13 mouse cellular contexts compared by ENCODE assay signal in the genomic region with DNA sequence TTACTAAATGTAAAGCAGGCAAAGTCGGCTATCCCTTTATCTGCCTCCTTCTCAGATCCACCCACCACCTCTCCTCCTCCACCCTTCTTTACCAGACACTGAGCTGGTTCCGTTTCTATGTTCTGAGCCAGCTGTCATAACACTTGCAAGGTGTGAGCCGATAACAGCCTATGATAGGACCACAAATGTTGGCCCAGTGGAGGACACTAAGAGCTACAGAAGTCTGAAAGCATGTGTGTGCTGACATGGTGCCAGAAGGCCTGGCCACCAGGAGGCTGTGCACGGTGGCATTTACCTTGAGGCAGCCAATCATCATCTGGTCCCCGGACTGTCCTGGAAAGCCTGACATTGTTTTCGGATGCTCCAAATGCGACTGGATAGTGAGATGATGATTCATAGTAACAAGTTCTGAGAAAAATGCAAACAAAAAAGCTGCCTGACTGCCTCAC.
DNase-seq lines count a peak whose midpoint lies in the region; ATAC-seq and TF ChIP-seq lines count a peak whose summit lies in the region.
"Had no signal": no experiment of that assay in that cellular context is flagged by ENCODE, and none has a peak within 500 bp of the region (broad histone marks: within the 10 kb centered on the region; RNA-seq: fewer than 3 reads in every experiment).

No protein-coding gene starts in this region.

- TF ChIP-seq CTCF in cerebellum, adult 2 months (IDR thresholded peaks at IDR 0.05; ENCODE audit: borderline replicate concordance, insufficient read depth, low read depth, low read length), result peak; percentile 33; the same call in 1 of the 2 replicates
- TF ChIP-seq CTCF in liver, postnatal 0 days (IDR thresholded peaks at IDR 0.05; ENCODE audit: low read depth), result no peak

- no peak overlapping the region for H3K9ac ChIP-seq in liver, embryonic 11.5 days (ENCODE audit: low read depth, low read length)
- no peak overlapping the region for H3K9ac ChIP-seq in liver, postnatal 0 days (replicated peaks)
- H3K9ac ChIP-seq: hindbrain, embryonic 15.5 days; midbrain, embryonic 12.5 days had no signal

- H3K9me3 ChIP-seq in liver, embryonic 11.5 days (ENCODE audit: control insufficient read depth, low read length), result no peaks in the 10 kb centered on the region
- H3K9me3 ChIP-seq in liver, postnatal 0 days (ENCODE audit: low read length), result no peaks in the 10 kb centered on the region
- H3K9me3 ChIP-seq: forebrain, embryonic 10.5 days; hindbrain, embryonic 15.5 days; midbrain, embryonic 12.5 days had no signal

- peaks cover 4% of the 10 kb centered on the region for H3K4me1 ChIP-seq in cerebellum, adult 2 months (ENCODE audit: control insufficient read depth, insufficient read depth, low read length)
- H3K4me1 ChIP-seq in liver, embryonic 11.5 days (replicated peaks; ENCODE audit: control insufficient read depth, insufficient read depth, low read length), result peaks cover 3% of the 10 kb centered on the region; the same call in 1 of the 2 replicates
- no peaks in the 10 kb centered on the region for H3K4me1 ChIP-seq in liver, postnatal 0 days (ENCODE audit: insufficient read depth)

- H3K36me3 ChIP-seq in liver, embryonic 11.5 days (ENCODE audit: control insufficient read depth, insufficient read depth, low read length), result no peaks in the 10 kb centered on the region
- no peaks in the 10 kb centered on the region for H3K36me3 ChIP-seq in liver, postnatal 0 days (replicated peaks; ENCODE audit: insufficient read depth, low read length)
- H3K36me3 ChIP-seq: forebrain, embryonic 10.5 days; hindbrain, embryonic 15.5 days; midbrain, embryonic 12.5 days had no signal

- no peak for ATAC-seq in cerebellum, adult (ENCODE audit: insufficient number of reproducible peaks, low FRiP score, low TSS enrichment)
- ATAC-seq in liver, embryonic 11.5 days (replicated peaks; ENCODE audit: low FRiP score), result peak; percentile 77
- ATAC-seq in liver, postnatal 0 days, result peak; percentile 66

- 37% methylated on average over 7 of the region's 7 CpGs for WGBS in cerebellum, adult 2 months
- WGBS in liver, embryonic 11.5 days, result 62% methylated on average over 7 of the region's 7 CpGs
- WGBS in liver, postnatal 0 days (ENCODE audit: insufficient replicate concordance), result 63% methylated on average over 7 of the region's 7 CpGs

- peak; percentile 41 to 56 for DNase-seq in cerebellum, adult 2 months
- DNase-seq in liver, embryonic 11.5 days (ENCODE audit: low spot score), result no peak
- no peak for DNase-seq in liver
- DNase-seq in c-Kit-positive CD71-positive TER-119-negative erythroid progenitor cells, embryonic 14.5 days (ENCODE audit: low read depth), result peak; percentile 34
- DNase-seq in liver, postnatal 0 days, result no peak
- DNase-seq in kidney, adult 8-10 months, result no peak
- DNase-seq in kidney, postnatal 10 days, result no peak
- DNase-seq: gastrocnemius, postnatal 14 days; kidney, postnatal 25 days had no signal

- peak; percentile 54; the same call in 1 of the 2 replicates for TF ChIP-seq EP300 in liver, postnatal 0 days (IDR thresholded peaks at IDR 0.05; ENCODE audit: low read depth)

- no peak overlapping the region for H3K27ac ChIP-seq in cerebellum, adult 2 months (ENCODE audit: insufficient read depth, low read length)
- H3K27ac ChIP-seq in liver, embryonic 11.5 days (ENCODE audit: low read depth, low read length), result no peak overlapping the region
- no peak overlapping the region for H3K27ac ChIP-seq in liver, postnatal 0 days (ENCODE audit: low read depth)
- H3K27ac ChIP-seq: forebrain, embryonic 10.5 days; hindbrain, embryonic 15.5 days; midbrain, embryonic 12.5 days had no signal

- no peaks in the 10 kb centered on the region for H3K27me3 ChIP-seq in cerebellum, adult 2 months (ENCODE audit: control insufficient read depth, insufficient read depth, low read length)
- H3K27me3 ChIP-seq in liver, embryonic 11.5 days (replicated peaks; ENCODE audit: control insufficient read depth, insufficient read depth, low read length), result no peaks in the 10 kb centered on the region
- H3K27me3 ChIP-seq in liver, postnatal 0 days (ENCODE audit: insufficient read depth, low read length), result no peaks in the 10 kb centered on the region
- H3K27me3 ChIP-seq: hindbrain, embryonic 15.5 days had no signal

- TF ChIP-seq POLR2A in cerebellum, adult 2 months (IDR thresholded peaks at IDR 0.05; ENCODE audit: borderline replicate concordance, insufficient read depth, low read length), result no peak

- H3K4me3 ChIP-seq in cerebellum, adult 2 months (replicated peaks; ENCODE audit: insufficient read depth, low read depth, low read length), result no peak overlapping the region
- H3K4me3 ChIP-seq in liver, embryonic 11.5 days (ENCODE audit: low read depth, low read length), result no peak overlapping the region
- no peak overlapping the region for H3K4me3 ChIP-seq in liver, postnatal 0 days (ENCODE audit: low read depth, low read length)
- H3K4me3 ChIP-seq: forebrain, embryonic 10.5 days; hindbrain, embryonic 15.5 days; midbrain, embryonic 12.5 days had no signal

- no peak overlapping the region for H3K4me2 ChIP-seq in liver, embryonic 11.5 days
- no peak overlapping the region for H3K4me2 ChIP-seq in liver, postnatal 0 days (ENCODE audit: low read depth, low read length)
- H3K4me2 ChIP-seq: hindbrain, embryonic 15.5 days; midbrain, embryonic 12.5 days had no signal

Comparison
In these comparisons a context has a peak if more than half of its experiments do, and no peak if none do; other contexts are left out.
1. DNase-seq: peak in cerebellum, adult 2 months (2 of 2) and c-Kit-positive CD71-positive TER-119-negative erythroid progenitor cells, embryonic 14.5 days (single experiment); none in liver, embryonic 11.5 days (single experiment), liver (single experiment), liver, postnatal 0 days (single experiment), kidney, adult 8-10 months (0 of 2) and kidney, postnatal 10 days (single experiment).